26 mouse cellular contexts compared by ENCODE assay signal in the genomic region with DNA sequence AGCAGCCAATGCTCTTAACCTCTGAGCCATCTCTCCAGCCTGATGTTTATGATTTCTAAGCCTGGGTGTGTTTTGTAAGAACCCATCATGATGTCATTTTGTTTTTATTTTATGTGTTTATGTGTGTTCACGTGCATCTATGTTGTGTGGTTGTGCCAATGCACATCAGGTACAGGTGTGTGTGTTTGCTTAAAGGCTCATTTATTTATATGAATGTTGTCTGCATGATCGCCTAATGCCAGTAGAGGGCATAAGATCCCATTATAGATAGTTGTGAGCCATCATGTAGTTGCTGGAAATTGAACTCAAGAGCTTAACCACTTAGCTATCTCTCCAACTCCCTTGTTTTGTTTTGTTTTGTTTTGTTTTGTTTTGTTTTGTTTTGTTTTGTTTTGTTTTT. TPM values are rescaled to one million over a fixed set of nuclear protein-coding genes. Genes with fewer than 3 reads are reported as not detected.
DNase-seq lines count a peak whose midpoint lies in the region; ATAC-seq and TF ChIP-seq lines count a peak whose summit lies in the region.
"Had no signal": no experiment of that assay in that cellular context is flagged by ENCODE, and none has a peak within 500 bp of the region (broad histone marks: within the 10 kb centered on the region; RNA-seq: fewer than 3 reads in every experiment).

No protein-coding gene starts in this region.

- H3K79me2 ChIP-seq in liver, adult 2 months (ENCODE audit: control insufficient read depth, insufficient read depth, low read length): no peaks in the 10 kb centered on the region

- intact Hi-C loops in gastrocnemius, adult 2 months (cut with DNase I): no loop called here

- in situ Hi-C loops in Patski (cut with MboI; ENCODE audit: low pct_unique_long_range_greater_than_20kb): no loop called here

- H3K4me3 ChIP-seq in gastrocnemius, adult 2 months: no peak overlapping the region
- no peak overlapping the region for H3K4me3 ChIP-seq in liver, adult 2 months (ENCODE audit: insufficient read depth, low read depth, low read length)
- no peak overlapping the region for H3K4me3 ChIP-seq in liver, embryonic 11.5 days (ENCODE audit: low read depth, low read length)
- H3K4me3 ChIP-seq: forebrain, embryonic 10.5 days; heart, embryonic 15.5 days; limb, embryonic 13.5 days; midbrain, embryonic 12.5 days; myocyte; neural tube, embryonic 15.5 days had no signal

- no peaks in the 10 kb centered on the region for H3K4me1 ChIP-seq in liver, adult 2 months (ENCODE audit: control insufficient read depth, insufficient read depth, low read length)
- H3K4me1 ChIP-seq in liver, embryonic 11.5 days (replicated peaks; ENCODE audit: control insufficient read depth, insufficient read depth, low read length): no peaks in the 10 kb centered on the region
- H3K4me1 ChIP-seq: neural tube, embryonic 15.5 days had no signal

- H3K27ac ChIP-seq in gastrocnemius, adult 2 months: no peak overlapping the region
- H3K27ac ChIP-seq in liver, adult 2 months (replicated peaks; ENCODE audit: insufficient read depth, low read depth, low read length): no peak overlapping the region
- H3K27ac ChIP-seq in liver, embryonic 11.5 days (ENCODE audit: low read depth, low read length): no peak overlapping the region
- H3K27ac ChIP-seq: forebrain, embryonic 10.5 days; heart, embryonic 15.5 days; limb, embryonic 13.5 days; midbrain, embryonic 12.5 days; neural tube, embryonic 15.5 days had no signal

- no peak for ATAC-seq in liver, embryonic 11.5 days (replicated peaks; ENCODE audit: low FRiP score)
- no peak for ATAC-seq in Patski

- no peaks in the 10 kb centered on the region for H3K9me3 ChIP-seq in liver, embryonic 11.5 days (ENCODE audit: control insufficient read depth, low read length)
- H3K9me3 ChIP-seq: forebrain, embryonic 10.5 days; heart, embryonic 15.5 days; limb, embryonic 13.5 days; midbrain, embryonic 12.5 days; neural tube, embryonic 15.5 days had no signal

- no peak overlapping the region for H3K4me2 ChIP-seq in liver, embryonic 11.5 days
- H3K4me2 ChIP-seq: heart, embryonic 15.5 days; limb, embryonic 13.5 days; lung, embryonic 14.5 days; midbrain, embryonic 12.5 days; neural tube, embryonic 15.5 days had no signal

- peak; percentile 17; the same call in 1 of the 2 replicates for TF ChIP-seq CTCF in gastrocnemius, adult 2 months (IDR thresholded peaks at IDR 0.05)
- 0 out of 2 replicates have a peak, but pooled peaks have one; percentile 9 for TF ChIP-seq CTCF in liver, adult 2 months (IDR thresholded peaks at IDR 0.05; ENCODE audit: low read depth, low read length)
- peak; percentile 39 for TF ChIP-seq CTCF in Patski (IDR thresholded peaks at IDR 0.05)

- no peaks in the 10 kb centered on the region for H3K36me3 ChIP-seq in liver, adult 2 months (ENCODE audit: control insufficient read depth, insufficient read depth, low read length)
- no peaks in the 10 kb centered on the region for H3K36me3 ChIP-seq in liver, embryonic 11.5 days (ENCODE audit: control insufficient read depth, insufficient read depth, low read length)
- H3K36me3 ChIP-seq: forebrain, embryonic 10.5 days; heart, embryonic 15.5 days; limb, embryonic 13.5 days; midbrain, embryonic 12.5 days; neural tube, embryonic 15.5 days had no signal

- 94% methylated on average over 2 of the region's 2 CpGs for WGBS in liver, adult 2 months
- 78% methylated on average over 2 of the region's 2 CpGs for WGBS in liver, embryonic 11.5 days

- TF ChIP-seq POLR2A in liver, adult 2 months (IDR thresholded peaks at IDR 0.05; ENCODE audit: extremely low read depth, insufficient read depth, low read length): no peak

- H3K9ac ChIP-seq in liver, adult 2 months (ENCODE audit: low read depth, low read length): no peak overlapping the region
- no peak overlapping the region for H3K9ac ChIP-seq in liver, embryonic 11.5 days (ENCODE audit: low read depth, low read length)
- H3K9ac ChIP-seq: heart, embryonic 15.5 days; limb, embryonic 13.5 days; lung, embryonic 14.5 days; midbrain, embryonic 12.5 days; neural tube, embryonic 15.5 days had no signal

- CTCF ChIA-PET in Patski (lab: Charles Lee): no interaction called here

- peaks cover 5% of the 10 kb centered on the region for H3K27me3 ChIP-seq in liver, adult 2 months (ENCODE audit: control insufficient read depth, insufficient read depth, low read length)
- peaks cover 28% of the 10 kb centered on the region for H3K27me3 ChIP-seq in liver, embryonic 11.5 days (replicated peaks; ENCODE audit: control insufficient read depth, insufficient read depth, low read length)
- H3K27me3 ChIP-seq in Patski: no peaks in the 10 kb centered on the region

- POLR2A ChIA-PET in Patski (lab: Charles Lee): no interaction called here

- no peak for DNase-seq in gastrocnemius, adult 2 months
- DNase-seq in gastrocnemius, adult 8-10 months (ENCODE audit: low spot score in 2 of 2): no peak
- no peak for DNase-seq in liver, adult 2 months (ENCODE audit: extremely low read depth, low read depth, low spot score)
- no peak for DNase-seq in liver, embryonic 11.5 days (ENCODE audit: low spot score)
- DNase-seq in 3T3-L1 (ENCODE audit: low read depth, low spot score) (peak; percentile 17), Patski (ENCODE audit: low read depth, low spot score) (no peak), MN1 (ENCODE audit: low spot score) (no peak)
- no peak for DNase-seq in urinary bladder, postnatal 14 days (ENCODE audit: low spot score)
- DNase-seq: adrenal gland, postnatal 36 days; B cell, adult 2 months; cerebellum, adult 11-12 months; cerebellum, postnatal 36 days; gastrocnemius, postnatal 10 days; heart, adult 11 months; kidney, adult 9 months; kidney, postnatal 25 days; layer of hippocampus, adult 9-11 months; lung, embryonic 14.5 days; thymus, postnatal 4 days had no signal

RNA-seq across cellular contexts. Expression of gene Rpp21, which starts 12.1 kb away (rescaled TPM):
- 10 to 100 TPM; 36.5 to 41.1 TPM for total RNA-seq in gastrocnemius, adult 2 months (2021)
- 10 to 100 TPM; 31.1 to 42.0 (median 33.5) TPM for total RNA-seq in gastrocnemius, adult 8-10 months (2022)
- 10.6 and 16.4 TPM in 2 replicates for total RNA-seq in liver, adult 2 months (2014; rRNA removed)
- 42.7 and 43.6 TPM in 2 replicates for polyA plus RNA-seq in liver, adult 2 months (2012; rRNA removed)
- polyA plus RNA-seq in liver, embryonic 11.5 days (2014; fragmentation: Nextera tagmentation; extraction: Ambion mirVana): 101 and 112 TPM in 2 replicates
- 41.5 TPM for polyA plus RNA-seq in Patski (2021)

RNA-seq across cellular contexts. Expression of gene Trim39, which starts 26.3 kb away (rescaled TPM):
- 1 to 10 TPM; 7.3 to 7.4 TPM for total RNA-seq in gastrocnemius, adult 2 months (2021)
- total RNA-seq in gastrocnemius, adult 8-10 months (2022): 1 to 10 TPM; 5.5 to 9.7 (median 7.5) TPM
- 4.8 and 5.0 TPM in 2 replicates for total RNA-seq in liver, adult 2 months (2014; rRNA removed)
- polyA plus RNA-seq in liver, adult 2 months (2012; rRNA removed): 5.3 and 8.0 TPM in 2 replicates
- polyA plus RNA-seq in liver, embryonic 11.5 days (2014; fragmentation: Nextera tagmentation; extraction: Ambion mirVana): 13.1 and 14.9 TPM in 2 replicates
- 21.0 TPM for polyA plus RNA-seq in Patski (2021)

RNA-seq across cellular contexts. Expression of gene H2-M10.2, which starts 40.5 kb away (rescaled TPM):
- total RNA-seq in gastrocnemius, adult 2 months (2021): not detected
- total RNA-seq in gastrocnemius, adult 8-10 months (2022): not detected
- not detected in 2 replicates for total RNA-seq in liver, adult 2 months (2014; rRNA removed)
- not detected in 2 replicates for polyA plus RNA-seq in liver, adult 2 months (2012; rRNA removed)
- polyA plus RNA-seq in liver, embryonic 11.5 days (2014; fragmentation: Nextera tagmentation; extraction: Ambion mirVana): 0.25 TPM in 1 of 2 replicates, not detected in the other
- 0.06 TPM for polyA plus RNA-seq in Patski (2021)
- total RNA-seq: adrenal gland, postnatal 36 days; gastrocnemius, postnatal 10 days had no signal
- polyA plus RNA-seq: heart, embryonic 15.5 days; hindbrain, embryonic 11.5 days; lung, embryonic 14.5 days; myocyte had no signal

RNA-seq across cellular contexts. Expression of gene H2-T3, which starts 55.7 kb away (rescaled TPM):
- total RNA-seq in gastrocnemius, adult 2 months (2021): not detected
- total RNA-seq in gastrocnemius, adult 8-10 months (2022): not detected
- not detected in 2 replicates for total RNA-seq in liver, adult 2 months (2014; rRNA removed)
- polyA plus RNA-seq in liver, adult 2 months (2012; rRNA removed): not detected in 2 replicates
- not detected in 2 replicates for polyA plus RNA-seq in liver, embryonic 11.5 days (2014; fragmentation: Nextera tagmentation; extraction: Ambion mirVana)
- not detected for polyA plus RNA-seq in Patski (2021)
- total RNA-seq: adrenal gland, postnatal 36 days; gastrocnemius, postnatal 10 days had no signal
- polyA plus RNA-seq: forebrain, embryonic 10.5 days; heart, embryonic 15.5 days; hindbrain, embryonic 11.5 days; limb, embryonic 13.5 days; midbrain, embryonic 12.5 days; myocyte; neural tube, embryonic 15.5 days had no signal
